Mouse (Mus musculus): ENCODE measurements around the gene Prss53. TPM values are rescaled to one million over a fixed set of nuclear protein-coding genes. Genes with fewer than 3 reads are reported as not detected.
"Not testable (repeated sequence)": the region's sequence is repeated elsewhere in the genome, so short reads cannot be mapped to it uniquely, and the experiment has no call there.

Gene Prss53
- polyA plus RNA-seq, 1 experiment: not detected

DNA sequence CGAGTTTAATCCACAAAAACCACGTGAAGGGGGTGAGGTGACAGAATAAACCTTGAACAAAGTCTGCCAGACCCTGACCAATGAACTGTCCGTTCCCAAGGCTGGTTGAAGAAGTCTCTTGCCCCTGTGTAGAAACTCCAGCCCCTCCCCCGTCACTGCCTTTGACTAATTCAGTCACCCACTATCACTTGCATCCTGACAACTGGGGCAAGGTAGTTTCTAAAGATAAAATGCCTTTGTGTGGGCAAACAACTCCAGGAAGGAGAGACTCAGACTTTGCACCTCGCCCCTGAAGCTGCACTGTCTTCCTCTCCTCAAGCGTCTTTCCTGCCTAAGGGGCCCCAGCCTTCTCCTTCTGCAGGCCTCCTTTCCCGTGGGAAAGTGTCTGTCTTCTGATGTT, 9.2 kb upstream of the Prss53 start:
- Histone ChIP-seq H3K4me1 (ENCODE audit: control insufficient read depth, insufficient read depth, low read length) (peaks cover 8% of the 10 kb centered on the region), H3K27ac (ENCODE audit: insufficient read depth, low read depth, low read length) (no peak overlapping the region), H3K4me3 (ENCODE audit: insufficient read depth, low read depth, low read length) (no peak overlapping the region)
- TF ChIP-seq POLR2A (IDR thresholded peaks at IDR 0.05; ENCODE audit: insufficient read depth, low read depth, low read length) (no peak), CTCF (IDR thresholded peaks at IDR 0.05; ENCODE audit: insufficient read depth, low read depth, low read length) (no peak)
- 45% methylated on average over 7 of the region's 7 CpGs for WGBS

GRCm38 (mm10) chr7:127898179-127898956, 7.6 kb upstream of the Prss53 start:
- 37% methylated on average over 10 of the region's 10 CpGs for WGBS

GRCm38 (mm10) chr7:127897542-127897941, 6.8 kb upstream of the Prss53 start:
- no peak overlapping the region for H3K4me3 ChIP-seq (ENCODE audit: insufficient read depth, low read depth, low read length)
- WGBS: 85% methylated on average over 7 of the region's 7 CpGs
- no peak overlapping the region for H3K27ac ChIP-seq (ENCODE audit: insufficient read depth, low read depth, low read length)
- peaks cover 6% of the 10 kb centered on the region for H3K4me1 ChIP-seq (ENCODE audit: control insufficient read depth, insufficient read depth, low read length)
- TF ChIP-seq CTCF (IDR thresholded peaks at IDR 0.05; ENCODE audit: insufficient read depth, low read depth, low read length) (no peak), POLR2A (IDR thresholded peaks at IDR 0.05; ENCODE audit: insufficient read depth, low read depth, low read length) (no peak)

More at GRCm38 (mm10) chr7:127898179-127898956, 7.6 kb upstream of the Prss53 start:
- TF ChIP-seq CTCF (IDR thresholded peaks at IDR 0.05; ENCODE audit: insufficient read depth, low read depth, low read length): no peak
- TF ChIP-seq POLR2A (IDR thresholded peaks at IDR 0.05; ENCODE audit: insufficient read depth, low read depth, low read length): no peak
- H3K4me1 ChIP-seq (ENCODE audit: control insufficient read depth, insufficient read depth, low read length): peaks cover 6% of the 10 kb centered on the region
- no peak overlapping the region for H3K4me3 ChIP-seq (ENCODE audit: insufficient read depth, low read depth, low read length)
- H3K27ac ChIP-seq (ENCODE audit: insufficient read depth, low read depth, low read length): no peak overlapping the region

GRCm38 (mm10) chr7:127896384-127896783, 5.6 kb upstream of the Prss53 start:
- 55% methylated on average over 13 of the region's 13 CpGs for WGBS
- H3K4me3 ChIP-seq (ENCODE audit: insufficient read depth, low read depth, low read length): no peak overlapping the region
- no peak for TF ChIP-seq POLR2A (IDR thresholded peaks at IDR 0.05; ENCODE audit: insufficient read depth, low read depth, low read length)
- no peak for TF ChIP-seq CTCF (IDR thresholded peaks at IDR 0.05; ENCODE audit: insufficient read depth, low read depth, low read length)
- peaks cover 6% of the 10 kb centered on the region for H3K4me1 ChIP-seq (ENCODE audit: control insufficient read depth, insufficient read depth, low read length)
- H3K27ac ChIP-seq (ENCODE audit: insufficient read depth, low read depth, low read length): no peak overlapping the region

GRCm38 (mm10) chr7:127895891-127896290, 5.1 kb upstream of the Prss53 start:
- WGBS: 67% methylated on average over 7 of the region's 7 CpGs
- not testable (repeated sequence) for H3K4me3 ChIP-seq (ENCODE audit: insufficient read depth, low read depth, low read length); H3K4me1 ChIP-seq (ENCODE audit: control insufficient read depth, insufficient read depth, low read length); H3K27ac ChIP-seq (ENCODE audit: insufficient read depth, low read depth, low read length)

DNA sequence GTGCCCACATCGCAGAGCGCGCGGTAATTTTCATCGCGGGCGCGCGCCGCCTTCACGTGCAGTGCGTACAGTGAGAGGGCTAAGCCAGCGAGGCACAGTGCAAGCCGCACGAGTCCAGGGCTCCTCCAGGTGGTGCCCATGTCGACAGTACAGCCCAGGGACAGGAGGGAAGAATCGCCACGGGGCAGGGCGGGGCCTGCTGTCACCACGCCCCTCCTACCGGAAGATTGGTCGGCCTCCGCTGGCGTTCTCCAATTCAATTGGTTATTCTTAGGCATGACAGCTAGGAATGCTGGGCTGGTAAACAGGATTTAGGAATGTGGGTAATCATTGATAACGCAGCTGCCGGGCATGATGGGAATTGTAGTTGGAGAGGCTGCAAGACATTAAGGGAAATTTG, 4.7 kb upstream of the Prss53 start, which contains the start of the genes Gm21974 and Vkorc1:
Gene Gm21974 (minus strand): TSS at position 13 of the 400 bp plus-strand sequence.
Gene Vkorc1 (minus strand): TSS at position 176 of the 400 bp plus-strand sequence.
- Histone ChIP-seq H3K4me1 (ENCODE audit: control insufficient read depth, insufficient read depth, low read length) (peaks cover 6% of the 10 kb centered on the region), H3K4me3 (ENCODE audit: insufficient read depth, low read depth, low read length) (peak within 1 kb of the TSS; percentile 86), H3K27ac (ENCODE audit: insufficient read depth, low read depth, low read length) (no peak within 1 kb of the TSS)
- TF ChIP-seq POLR2A (IDR thresholded peaks at IDR 0.05; ENCODE audit: insufficient read depth, low read depth, low read length) (peak; percentile 53; the same call in 1 of the 2 replicates), CTCF (IDR thresholded peaks at IDR 0.05; ENCODE audit: insufficient read depth, low read depth, low read length) (no peak)
- WGBS: under 1% methylated on average over 26 of the region's 26 CpGs

DNA sequence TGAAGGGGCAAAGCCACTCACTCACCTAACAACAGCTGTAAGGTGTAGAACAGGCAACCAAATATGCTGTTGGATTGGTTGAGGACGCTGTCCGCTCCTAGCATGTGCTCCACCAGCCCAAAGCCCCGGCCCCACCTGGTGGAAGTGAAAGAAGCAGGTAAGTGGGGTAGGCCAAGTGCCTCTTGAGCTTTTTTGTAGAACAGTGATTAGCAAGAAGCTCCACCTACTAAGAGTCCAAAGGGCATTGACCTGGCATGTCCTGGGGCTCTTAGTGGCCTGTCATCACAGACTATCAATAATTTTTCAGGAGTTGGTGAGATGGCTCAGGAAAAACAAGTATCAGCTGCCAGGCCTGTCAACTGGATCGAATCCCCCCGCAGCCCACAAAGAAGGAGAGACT, 3.7 kb upstream of the Prss53 start:
- peaks cover 6% of the 10 kb centered on the region for H3K4me1 ChIP-seq (ENCODE audit: control insufficient read depth, insufficient read depth, low read length)
- 0 out of 2 replicates have a peak overlapping the region, but pooled peaks have one; percentile 86 for H3K4me3 ChIP-seq (ENCODE audit: insufficient read depth, low read depth, low read length)
- 82% methylated on average over 5 of the region's 5 CpGs for WGBS
- H3K27ac ChIP-seq (ENCODE audit: insufficient read depth, low read depth, low read length): no peak overlapping the region
- no peak for TF ChIP-seq POLR2A (IDR thresholded peaks at IDR 0.05; ENCODE audit: insufficient read depth, low read depth, low read length)
- TF ChIP-seq CTCF (IDR thresholded peaks at IDR 0.05; ENCODE audit: insufficient read depth, low read depth, low read length): no peak

- H3K4me1 ChIP-seq (ENCODE audit: control insufficient read depth, insufficient read depth, low read length): peaks cover 13% of the 10 kb centered on the region
- no peak for TF ChIP-seq POLR2A (IDR thresholded peaks at IDR 0.05; ENCODE audit: insufficient read depth, low read depth, low read length)
- TF ChIP-seq CTCF (IDR thresholded peaks at IDR 0.05; ENCODE audit: insufficient read depth, low read depth, low read length): no peak
- 65% methylated on average over 3 of the region's 3 CpGs for WGBS
- H3K27ac ChIP-seq (ENCODE audit: insufficient read depth, low read depth, low read length): no peak overlapping the region
- H3K4me3 ChIP-seq (ENCODE audit: insufficient read depth, low read depth, low read length): no peak overlapping the region
Measured at GRCm38 (mm10) chr7:127888821-127889220, 1.9 kb downstream of the Prss53 start.

DNA sequence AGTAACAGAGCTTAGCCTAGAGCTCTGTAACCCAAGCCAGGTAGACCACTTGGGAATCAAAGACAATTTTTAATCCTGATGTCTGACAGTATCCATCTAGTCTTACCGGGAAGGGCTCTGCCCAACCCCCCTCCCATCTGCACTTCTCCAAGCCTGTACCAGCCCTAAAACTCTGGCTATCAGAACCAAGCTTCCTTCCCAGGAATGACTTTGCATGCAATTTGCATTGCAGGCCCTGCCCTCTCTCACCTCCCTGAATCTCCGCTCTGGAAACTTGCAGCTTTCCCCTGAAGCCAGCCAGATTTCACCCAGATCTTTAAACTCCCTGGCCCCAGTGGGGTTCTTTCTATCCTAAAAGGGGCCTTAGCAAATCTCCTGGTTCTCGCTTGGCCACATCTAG, 3.0 kb downstream of the Prss53 start:
- Histone ChIP-seq H3K4me1 (ENCODE audit: control insufficient read depth, insufficient read depth, low read length) (peaks cover 22% of the 10 kb centered on the region), H3K4me3 (ENCODE audit: insufficient read depth, low read depth, low read length) (no peak overlapping the region), H3K27ac (ENCODE audit: insufficient read depth, low read depth, low read length) (no peak overlapping the region)
- 77% methylated on average over 3 of the region's 3 CpGs for WGBS
- TF ChIP-seq POLR2A (IDR thresholded peaks at IDR 0.05; ENCODE audit: insufficient read depth, low read depth, low read length) (no peak), CTCF (IDR thresholded peaks at IDR 0.05; ENCODE audit: insufficient read depth, low read depth, low read length) (no peak)

Data from olfactory bulb, adult 2 months (tissue).